Mouse (Mus musculus) mouse embryonic stem cell (cell line): ENCODE results near the gene Wnt2b.

Experiments used
- in situ Hi-C, 2 experiments: fragments of 300-500 bp; cut with MboI; formaldehyde crosslinking; loops; 1 replicate in 1 of 2; 3 replicates in 1 of 2; pipeline ENCODE4 v1.14.3; 2019 to 2020; ENCODE audit warnings: low sequenced_read_pairs in 2 of 2, low pct_unique_long_range_greater_than_20kb in 1 of 2, mixed read lengths in 1 of 2; ENCODE audit not compliant: unreplicated experiment in 1 of 2

Wnt2b gene

GRCm38 (mm10) chr3:104961066-104962059, at the start of gene Wnt2b:
Wnt2b (minus strand) TSS chr3:104961921.
- in situ Hi-C loops = loop anchor here (10.0 to 25.0 kb wide), 2 partner anchors 174 to 187 kb away; partner anchors contain the start of genes Fam19a3 (in 1 of the 2), Ppm1j (in 1 of the 2) and Rhoc (in 1 of the 2)

GRCm38 (mm10) chr3:105010681-105011339, 49.1 kb upstream of the Wnt2b start:
- in situ Hi-C loops = no loop called here

GRCm38 (mm10) chr3:105008070-105008469, 46.3 kb upstream of the Wnt2b start:
- in situ Hi-C loops = no loop called here

GRCm38 (mm10) chr3:105006101-105006500, 44.4 kb upstream of the Wnt2b start:
- in situ Hi-C loops = no loop called here

- in situ Hi-C loops = no loop called here
Observed at GRCm38 (mm10) chr3:105005561-105006065, 43.9 kb upstream of the Wnt2b start.

- in situ Hi-C loops = no loop called here
Observed at GRCm38 (mm10) chr3:105005011-105005410, 43.3 kb upstream of the Wnt2b start.

GRCm38 (mm10) chr3:105003960-105004463, 42.3 kb upstream of the Wnt2b start:
- in situ Hi-C loops = no loop called here

GRCm38 (mm10) chr3:105001374-105001773, 39.7 kb upstream of the Wnt2b start:
- in situ Hi-C loops = no loop called here

- in situ Hi-C loops = no loop called here
Observed at GRCm38 (mm10) chr3:105000561-105000960, 38.8 kb upstream of the Wnt2b start.

GRCm38 (mm10) chr3:104997563-104997962, 35.8 kb upstream of the Wnt2b start:
- in situ Hi-C loops = no loop called here

- in situ Hi-C loops = no loop called here
Observed at GRCm38 (mm10) chr3:104995707-104996106, 34.0 kb upstream of the Wnt2b start.

- in situ Hi-C loops = loop anchor here in 1 of 2 experiments (5.0 kb wide), 1 partner anchor 58 kb away; the partner anchor contains the start of gene Cttnbp2nl
Observed at GRCm38 (mm10) chr3:104994415-104994841, 32.7 kb upstream of the Wnt2b start.

GRCm38 (mm10) chr3:104993800-104994199, 32.1 kb upstream of the Wnt2b start:
- in situ Hi-C loops = loop anchor here in 1 of 2 experiments (5.0 kb wide), 1 partner anchor 59 kb away; the partner anchor contains the start of gene Cttnbp2nl

GRCm38 (mm10) chr3:104992709-104993388, 31.1 kb upstream of the Wnt2b start:
- in situ Hi-C loops = loop anchor here in 1 of 2 experiments (5.0 kb wide), 1 partner anchor 59 kb away; the partner anchor contains the start of gene Cttnbp2nl

- in situ Hi-C loops = loop anchor here in 1 of 2 experiments (5.0 kb wide), 1 partner anchor 61 kb away; the partner anchor contains the start of gene Cttnbp2nl
Observed at GRCm38 (mm10) chr3:104991703-104992102, 30.0 kb upstream of the Wnt2b start.

- in situ Hi-C loops = no loop called here
Observed at GRCm38 (mm10) chr3:104987884-104988283, 26.2 kb upstream of the Wnt2b start.

GRCm38 (mm10) chr3:104979735-104980134, 18.0 kb upstream of the Wnt2b start:
- in situ Hi-C loops = no loop called here
